11 mouse cellular contexts compared by ENCODE assay signal in genomic region chr12:111743419-111743818, GRCm38 (mm10). TPM values are rescaled to one million over a fixed set of nuclear protein-coding genes. Genes with fewer than 3 reads are reported as not detected.
A peak's percentile ranks its signal among the peaks of the same experiment; 100 is the strongest.
DNase-seq lines count a peak whose midpoint lies in the region; ATAC-seq and TF ChIP-seq lines count a peak whose summit lies in the region.
"Had no signal": no experiment of that assay in that cellular context is flagged by ENCODE, and none has a peak within 500 bp of the region (broad histone marks: within the 10 kb centered on the region; RNA-seq: fewer than 3 reads in every experiment).

No protein-coding gene starts in this region.

- no peak for TF ChIP-seq CTCF in forebrain, postnatal 0 days (IDR thresholded peaks at IDR 0.05; ENCODE audit: low read depth)
- TF ChIP-seq CTCF in C2C12 (IDR thresholded peaks at IDR 0.05; ENCODE audit: control insufficient read depth, insufficient read depth, insufficient read length): no peak
- TF ChIP-seq CTCF in heart, postnatal 0 days (IDR thresholded peaks at IDR 0.05; ENCODE audit: low read depth): no peak

- peaks cover 7% of the 10 kb centered on the region for H3K4me1 ChIP-seq in forebrain, embryonic 12.5 days
- no peaks in the 10 kb centered on the region for H3K4me1 ChIP-seq in forebrain, postnatal 0 days (ENCODE audit: insufficient read depth)
- peaks cover 16% of the 10 kb centered on the region for H3K4me1 ChIP-seq in heart, postnatal 0 days (ENCODE audit: control insufficient read depth, insufficient read depth)
- peaks cover 9% of the 10 kb centered on the region for H3K4me1 ChIP-seq in limb, embryonic 13.5 days

- DNase-seq in forebrain, postnatal 0 days: no peak
- no peak for DNase-seq in heart, postnatal 0 days (ENCODE audit: low spot score)
- no peak for DNase-seq in layer of hippocampus, adult 11-12 months (ENCODE audit: low spot score)
- no peak for DNase-seq in spleen, postnatal 36 days (ENCODE audit: low spot score in 2 of 2)

- H3K27ac ChIP-seq in forebrain, embryonic 12.5 days: peak overlapping the region; percentile 46; the same call in 1 of the 2 replicates
- no peak overlapping the region for H3K27ac ChIP-seq in forebrain, postnatal 0 days (ENCODE audit: low read depth, low read length)
- H3K27ac ChIP-seq in heart, postnatal 0 days (ENCODE audit: low read depth): 0 out of 2 replicates have a peak overlapping the region, but pooled peaks have one; percentile 40
- peak overlapping the region; percentile 55; the same call in 1 of the 2 replicates for H3K27ac ChIP-seq in limb, embryonic 13.5 days

- ATAC-seq in forebrain, embryonic 12.5 days (ENCODE audit: low FRiP score): no peak
- ATAC-seq in forebrain, postnatal 0 days: no peak
- peak; percentile 26; the same call in 1 of the 2 replicates for ATAC-seq in heart, postnatal 0 days (ENCODE audit: insufficient read depth, low read depth)
- ATAC-seq in limb, embryonic 13.5 days (ENCODE audit: low FRiP score, low read depth): peak; percentile 39; the same call in 1 of the 2 replicates
- ATAC-seq in erythroid progenitor cell, adult 5-6 weeks (replicated peaks; ENCODE audit: low FRiP score, poor library complexity, severe bottlenecking): no peak
- ATAC-seq: activated CD4-positive, CD25-positive, alpha-beta regulatory T cell, adult 4 months; inflammation-experienced regulatory T-cells, adult 6 months had no signal

- no peak for TF ChIP-seq EP300 in heart, postnatal 0 days (IDR thresholded peaks at IDR 0.05; ENCODE audit: low read depth)

- no peak overlapping the region for H3ac ChIP-seq in C2C12 (ENCODE audit: control insufficient read depth, insufficient read length, low read depth)

- no peaks in the 10 kb centered on the region for H3K27me3 ChIP-seq in forebrain, embryonic 12.5 days
- no peaks in the 10 kb centered on the region for H3K27me3 ChIP-seq in forebrain, postnatal 0 days (ENCODE audit: insufficient read depth, low read length)
- no peaks in the 10 kb centered on the region for H3K27me3 ChIP-seq in C2C12 (ENCODE audit: control insufficient read depth, insufficient read depth, insufficient read length)
- H3K27me3 ChIP-seq in heart, postnatal 0 days (ENCODE audit: control insufficient read depth, insufficient read depth, low read length): no peaks in the 10 kb centered on the region
- no peaks in the 10 kb centered on the region for H3K27me3 ChIP-seq in limb, embryonic 13.5 days
- H3K27me3 ChIP-seq: midbrain, embryonic 12.5 days had no signal

- no peak overlapping the region for H3K9ac ChIP-seq in forebrain, embryonic 12.5 days
- H3K9ac ChIP-seq in forebrain, postnatal 0 days: no peak overlapping the region
- no peak overlapping the region for H3K9ac ChIP-seq in heart, postnatal 0 days (replicated peaks; ENCODE audit: low read depth, low read length)
- H3K9ac ChIP-seq in limb, embryonic 13.5 days: no peak overlapping the region
- H3K9ac ChIP-seq: midbrain, embryonic 12.5 days had no signal

- no peaks in the 10 kb centered on the region for H3K79me2 ChIP-seq in C2C12 (ENCODE audit: control insufficient read depth, insufficient read depth)

- whole genome bisulfite sequencing in forebrain, embryonic 12.5 days: 78% methylated on average over 2 of the region's 2 CpGs
- WGBS in forebrain, postnatal 0 days: 81% methylated on average over 2 of the region's 2 CpGs
- WGBS in heart, postnatal 0 days: 53% methylated on average over 2 of the region's 2 CpGs
- WGBS in limb, embryonic 13.5 days: 49% methylated on average over 2 of the region's 2 CpGs

- H3K79me3 ChIP-seq in C2C12 (ENCODE audit: low read depth): no peaks in the 10 kb centered on the region

- no peak overlapping the region for H3K4me3 ChIP-seq in forebrain, embryonic 12.5 days (replicated peaks)
- H3K4me3 ChIP-seq in forebrain, postnatal 0 days (ENCODE audit: low read depth, low read length): no peak overlapping the region
- no peak overlapping the region for H3K4me3 ChIP-seq in C2C12 (ENCODE audit: insufficient read depth, poor library complexity, severe bottlenecking)
- no peak overlapping the region for H3K4me3 ChIP-seq in heart, postnatal 0 days (ENCODE audit: low read depth, low read length)
- no peak overlapping the region for H3K4me3 ChIP-seq in limb, embryonic 13.5 days
- H3K4me3 ChIP-seq: midbrain, embryonic 12.5 days had no signal

- H3K4me2 ChIP-seq in forebrain, embryonic 12.5 days: no peak overlapping the region
- H3K4me2 ChIP-seq in forebrain, postnatal 0 days (ENCODE audit: low read depth): no peak overlapping the region
- no peak overlapping the region for H3K4me2 ChIP-seq in heart, postnatal 0 days (ENCODE audit: low read depth, low read length)
- H3K4me2 ChIP-seq in limb, embryonic 13.5 days (replicated peaks): no peak overlapping the region
- H3K4me2 ChIP-seq: midbrain, embryonic 12.5 days had no signal

- 0 out of 2 replicates have a peak, but pooled peaks cover 2% of the 10 kb centered on the region for H3K36me3 ChIP-seq in forebrain, embryonic 12.5 days (replicated peaks)
- no peaks in the 10 kb centered on the region for H3K36me3 ChIP-seq in forebrain, postnatal 0 days (ENCODE audit: insufficient read depth)
- H3K36me3 ChIP-seq in C2C12 (ENCODE audit: control insufficient read depth, insufficient read depth): no peaks in the 10 kb centered on the region
- no peaks in the 10 kb centered on the region for H3K36me3 ChIP-seq in heart, postnatal 0 days (replicated peaks; ENCODE audit: control insufficient read depth, insufficient read depth, low read length)
- H3K36me3 ChIP-seq in limb, embryonic 13.5 days: no peaks in the 10 kb centered on the region
- H3K36me3 ChIP-seq: midbrain, embryonic 12.5 days had no signal

- H3K9me3 ChIP-seq in forebrain, embryonic 12.5 days: no peaks in the 10 kb centered on the region
- no peaks in the 10 kb centered on the region for H3K9me3 ChIP-seq in forebrain, postnatal 0 days (ENCODE audit: low read length)
- no peaks in the 10 kb centered on the region for H3K9me3 ChIP-seq in heart, postnatal 0 days (replicated peaks; ENCODE audit: control insufficient read depth, low read length)
- no peaks in the 10 kb centered on the region for H3K9me3 ChIP-seq in limb, embryonic 13.5 days
- H3K9me3 ChIP-seq: midbrain, embryonic 12.5 days had no signal

TF ChIP-seq in C2C12, 6 proteins besides CTCF, POLR2A, EP300 and RAD21:
- no peak for TF ChIP-seq MYOD1 (IDR thresholded peaks at IDR 0.05; ENCODE audit: control insufficient read depth, insufficient read length, low read depth)
- peak; percentile 74 for TF ChIP-seq USF1 (IDR thresholded peaks at IDR 0.05; ENCODE audit: low read depth)

RNA-seq across cellular contexts. Expression of gene Klc1, which starts 15.2 kb away (rescaled TPM):
- 302 and 307 TPM in 2 replicates for polyA plus RNA-seq in forebrain, embryonic 12.5 days (2016; fragmentation: Nextera tagmentation; extraction: Ambion mirVana)
- 596 and 608 TPM in 2 replicates for total RNA-seq in forebrain, postnatal 0 days (2014; rRNA removed)
- polyA plus RNA-seq in forebrain, postnatal 0 days (2015; fragmentation: Nextera tagmentation; extraction: Ambion mirVana): 592 and 640 TPM in 2 replicates
- polyA plus RNA-seq in C2C12 (2012; fragmentation: generic; extraction: Trizol): 116 TPM
- total RNA-seq in heart, postnatal 0 days (2014; rRNA removed; ENCODE audit: low replicate concordance): 82.7 and 129 TPM in 2 replicates
- polyA plus RNA-seq in heart, postnatal 0 days (2015; fragmentation: Nextera tagmentation; extraction: Ambion mirVana): 86.8 and 90.9 TPM in 2 replicates
- polyA plus RNA-seq in limb, embryonic 13.5 days (2015; fragmentation: Nextera tagmentation; extraction: Ambion mirVana): 112 and 113 TPM in 2 replicates
- 18.0 and 31.7 TPM in 2 replicates for total RNA-seq in erythroid progenitor cell, adult 5-6 weeks (2015; ENCODE audit: low replicate concordance)
- total RNA-seq in erythroid progenitor cell, adult 5-6 weeks (2017; ENCODE audit: low replicate concordance): 38.2 and 63.6 TPM in 2 replicates

RNA-seq across cellular contexts. Expression of gene Apopt1, which starts 30.4 kb away (rescaled TPM):
- polyA plus RNA-seq in forebrain, embryonic 12.5 days (2016; fragmentation: Nextera tagmentation; extraction: Ambion mirVana): 55.0 and 56.0 TPM in 2 replicates
- 27.8 and 30.1 TPM in 2 replicates for total RNA-seq in forebrain, postnatal 0 days (2014; rRNA removed)
- 52.7 and 59.8 TPM in 2 replicates for polyA plus RNA-seq in forebrain, postnatal 0 days (2015; fragmentation: Nextera tagmentation; extraction: Ambion mirVana)
- 29.9 TPM for polyA plus RNA-seq in C2C12 (2012; fragmentation: generic; extraction: Trizol)
- total RNA-seq in heart, postnatal 0 days (2014; rRNA removed; ENCODE audit: low replicate concordance): 18.5 and 50.7 TPM in 2 replicates
- 56.4 and 58.9 TPM in 2 replicates for polyA plus RNA-seq in heart, postnatal 0 days (2015; fragmentation: Nextera tagmentation; extraction: Ambion mirVana)
- 60.8 and 61.0 TPM in 2 replicates for polyA plus RNA-seq in limb, embryonic 13.5 days (2015; fragmentation: Nextera tagmentation; extraction: Ambion mirVana)
- 8.4 and 22.7 TPM in 2 replicates for total RNA-seq in erythroid progenitor cell, adult 5-6 weeks (2015; ENCODE audit: low replicate concordance)
- total RNA-seq in erythroid progenitor cell, adult 5-6 weeks (2017; ENCODE audit: low replicate concordance): 4.8 and 11.3 TPM in 2 replicates

RNA-seq across cellular contexts. Expression of gene Bag5, which starts 30.4 kb away (rescaled TPM):
- polyA plus RNA-seq in forebrain, embryonic 12.5 days (2016; fragmentation: Nextera tagmentation; extraction: Ambion mirVana): 59.0 and 62.7 TPM in 2 replicates
- 50.6 and 54.2 TPM in 2 replicates for total RNA-seq in forebrain, postnatal 0 days (2014; rRNA removed)
- 60.7 and 71.2 TPM in 2 replicates for polyA plus RNA-seq in forebrain, postnatal 0 days (2015; fragmentation: Nextera tagmentation; extraction: Ambion mirVana)
- polyA plus RNA-seq in C2C12 (2012; fragmentation: generic; extraction: Trizol): 20.6 TPM
- total RNA-seq in heart, postnatal 0 days (2014; rRNA removed; ENCODE audit: low replicate concordance): 13.3 and 16.3 TPM in 2 replicates
- polyA plus RNA-seq in heart, postnatal 0 days (2015; fragmentation: Nextera tagmentation; extraction: Ambion mirVana): 32.4 and 34.7 TPM in 2 replicates
- polyA plus RNA-seq in limb, embryonic 13.5 days (2015; fragmentation: Nextera tagmentation; extraction: Ambion mirVana): 62.7 and 63.0 TPM in 2 replicates
- total RNA-seq in erythroid progenitor cell, adult 5-6 weeks (2015; ENCODE audit: low replicate concordance): 5.4 and 6.3 TPM in 2 replicates
- total RNA-seq in erythroid progenitor cell, adult 5-6 weeks (2017; ENCODE audit: low replicate concordance): 1.2 and 8.1 TPM in 2 replicates

Comparison
In these comparisons a context has a peak if more than half of its experiments do, and no peak if none do; other contexts are left out.
1. ATAC-seq: peak in heart, postnatal 0 days (single experiment) and limb, embryonic 13.5 days (single experiment); none in forebrain, embryonic 12.5 days (single experiment), forebrain, postnatal 0 days (single experiment) and erythroid progenitor cell, adult 5-6 weeks (single experiment).